Mouse (Mus musculus) lung, postnatal 0 days (tissue): Measurements from ENCODE around the gene Prkce. TPM values are rescaled to one million over a fixed set of nuclear protein-coding genes. Genes with fewer than 3 reads are reported as not detected.

Source experiments
- ATAC-seq: fragments of 200-750 bp; cut with Nextera tagmentation; 2 replicates; pipeline ENCODE4 v1.8.0; 2017; ENCODE audit warnings: moderate library complexity
- DNase-seq: peaks from one replicate; pipeline ENCODE4 v3.0.0-alpha.2; 2016; ENCODE audit warnings: low spot score
- H3K27ac ChIP-seq: fragments of 300-500 bp; sonication (generic); 2 replicates; pipeline ENCODE4 v1.5.1; 2014; ENCODE audit warnings: antibody characterized with exemption, mild to moderate bottlenecking, low read length, mixed read lengths
- H3K27me3 ChIP-seq: fragments of 300-500 bp; sonication (generic); replicated peaks from 2 replicates; pipeline ENCODE4 v1.6.1; 2014; ENCODE audit warnings: low read length, mixed read lengths; ENCODE audit not compliant: insufficient read depth
- H3K36me3 ChIP-seq: fragments of 300-500 bp; sonication (generic); 2 replicates; pipeline ENCODE4 v1.6.1; 2014; ENCODE audit warnings: low read length, mixed read lengths; ENCODE audit not compliant: insufficient read depth
- H3K4me1 ChIP-seq: fragments of 300-500 bp; sonication (generic); 2 replicates; pipeline ENCODE4 v1.6.1; 2014; ENCODE audit warnings: antibody characterized with exemption, low read depth, low read length, mixed read lengths; ENCODE audit not compliant: insufficient read depth
- H3K4me2 ChIP-seq: fragments of 300-500 bp; sonication (generic); replicated peaks from 2 replicates; pipeline ENCODE4 v1.6.1; 2014; ENCODE audit warnings: low read depth, mild to moderate bottlenecking, low read length, moderate library complexity, mixed read lengths
- H3K4me3 ChIP-seq: fragments of 300-500 bp; sonication (generic); 2 replicates; pipeline ENCODE4 v1.5.1; 2014; ENCODE audit warnings: low read depth, low read length
- H3K9ac ChIP-seq: fragments of 300-500 bp; sonication (generic); replicated peaks from 2 replicates; pipeline ENCODE4 v1.6.1; 2014; ENCODE audit warnings: low read depth, mild to moderate bottlenecking
- H3K9me3 ChIP-seq: fragments of 300-500 bp; sonication (generic); 2 replicates; pipeline ENCODE4 v1.6.1; 2016; ENCODE audit warnings: low read length, mixed read lengths
- CTCF ChIP-seq: IDR thresholded peaks from 2 replicates; pipeline ENCODE4 v1.5.1; 2016; ENCODE audit warnings: antibody characterized with exemption, mild to moderate bottlenecking
- EP300 ChIP-seq: IDR thresholded peaks from 2 replicates; pipeline ENCODE4 v1.6.1; 2016; ENCODE audit warnings: antibody characterized with exemption, mild to moderate bottlenecking, control low read depth
- WGBS: fragments of 180-500 bp; shearing (Covaris S2); extraction: QIAGEN DNeasy Blood & Tissue Kit; methylation state at CpG from one replicate; pipeline ENCODE4 v1.1.7; 2014; 5-methylcytosine and 5-hydroxymethylcytosine counted together
- polyA plus RNA-seq: library from polyadenylated mRNA; unstranded; fragments of >200 nt; fragmentation: Nextera tagmentation; extraction: Ambion mirVana; gene quantifications from 2 replicates; pipeline ENCODE4 v1.2.1, GENCODE M21; 2015

Gene Prkce
- polyA plus RNA-seq, 1 experiment from 2014 or later: 10.6 TPM

DNA sequence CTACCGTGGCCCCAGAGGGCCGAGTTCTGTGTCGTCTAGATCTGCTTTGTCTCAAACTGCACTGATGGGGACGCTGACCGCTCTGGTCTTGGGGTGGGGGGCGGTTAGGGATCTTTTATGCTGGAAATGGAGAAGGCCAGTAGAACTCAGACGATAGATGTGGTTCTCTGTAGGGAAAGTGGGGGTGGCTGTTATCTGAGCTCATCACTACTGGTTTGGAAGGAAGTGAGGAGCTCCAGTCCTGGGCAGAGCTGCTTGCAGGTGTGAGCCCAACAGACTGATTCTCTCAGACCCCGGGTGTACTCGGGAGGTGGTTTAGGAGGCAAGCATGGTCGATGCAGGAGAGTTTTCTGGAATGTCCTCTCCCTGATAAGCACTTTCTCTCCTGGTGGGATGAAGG lies 157.7 kb downstream of the Prkce start:
- peaks cover 6% of the 10 kb centered on the region; the same call in 1 of the 2 replicates for H3K4me1 ChIP-seq

DNA sequence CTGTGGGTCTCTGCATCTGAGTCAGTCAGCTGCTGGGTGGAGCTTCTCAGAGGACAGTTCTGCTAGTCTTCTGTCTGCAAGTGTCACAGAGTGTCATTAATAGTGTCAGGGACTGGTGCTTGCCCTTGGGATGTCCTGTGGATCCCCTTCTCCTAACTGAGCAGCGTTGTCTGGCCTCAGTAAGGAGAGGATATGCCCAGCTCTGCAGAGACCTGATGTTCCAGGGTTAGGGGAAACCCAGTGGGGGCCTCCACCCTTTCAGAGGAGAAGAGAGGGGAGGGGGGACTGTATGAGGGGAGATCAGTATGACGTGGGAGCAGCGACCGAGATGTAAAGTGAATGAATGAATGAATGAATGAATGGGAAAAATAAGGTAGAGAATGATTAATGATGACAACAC lies 160.4 kb downstream of the Prkce start:
- DNase-seq (no peak), ATAC-seq (no peak)
- Histone ChIP-seq H3K4me3 (no peak overlapping the region), H3K36me3 (no peaks in the 10 kb centered on the region), H3K9ac (no peak overlapping the region), H3K9me3 (no peaks in the 10 kb centered on the region), H3K27me3 (no peaks in the 10 kb centered on the region), H3K27ac (no peak overlapping the region), H3K4me2 (no peak overlapping the region), H3K4me1 (peaks cover 6% of the 10 kb centered on the region; the same call in 1 of the 2 replicates)
- TF ChIP-seq CTCF (no peak), EP300 (no peak)
- WGBS: 72% methylated on average over 4 of the region's 4 CpGs

More for the DNA sequence above, 157.7 kb downstream of the Prkce start:
- no peak for DNase-seq
- no peak overlapping the region for H3K9ac ChIP-seq
- H3K9me3 ChIP-seq: no peaks in the 10 kb centered on the region
- H3K36me3 ChIP-seq: no peaks in the 10 kb centered on the region
- H3K4me2 ChIP-seq: no peak overlapping the region
- no peak for ATAC-seq
- no peak overlapping the region for H3K27ac ChIP-seq
- TF ChIP-seq EP300 (no peak), CTCF (no peak)
- WGBS: 76% methylated on average over 10 of the region's 10 CpGs
- H3K27me3 ChIP-seq: no peaks in the 10 kb centered on the region
- no peak overlapping the region for H3K4me3 ChIP-seq

DNA sequence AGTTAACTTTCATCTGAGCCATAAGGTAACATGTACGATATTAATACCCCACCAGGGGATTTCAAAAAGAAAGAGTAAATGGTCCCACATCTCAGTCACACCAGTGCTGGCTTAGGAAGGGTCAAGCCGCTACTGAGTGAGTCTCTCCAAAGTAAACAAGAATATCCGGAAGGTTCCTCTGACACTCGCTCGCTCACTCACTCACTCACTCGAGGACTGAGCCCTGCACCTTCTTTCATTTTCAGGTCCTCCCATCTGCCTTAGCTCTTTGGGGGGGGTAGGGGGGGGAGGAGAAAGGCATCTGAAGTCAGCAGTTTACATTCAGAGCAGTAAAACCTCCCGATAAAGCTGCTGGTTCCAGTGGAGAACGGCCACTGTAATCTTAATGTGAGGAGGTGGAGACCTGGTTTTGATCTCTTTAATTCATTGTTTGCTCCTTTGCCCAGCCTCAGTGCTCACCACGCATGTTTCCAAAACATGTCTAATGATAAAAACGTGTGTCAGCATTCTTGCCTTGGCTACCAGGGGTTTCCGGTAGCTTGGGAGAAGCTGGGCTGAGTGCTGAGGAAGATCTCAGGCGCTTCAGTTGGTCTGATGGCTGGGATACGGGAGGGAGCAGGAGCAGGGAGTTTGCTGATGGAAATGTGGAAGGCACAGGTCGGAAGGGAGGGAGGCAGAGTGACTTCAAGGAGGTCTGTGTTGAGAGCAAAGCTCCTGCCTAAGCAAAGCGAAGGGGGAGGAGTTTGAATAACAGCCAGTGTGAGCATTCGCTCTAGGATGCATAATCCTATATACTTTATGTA lies 161.9 kb downstream of the Prkce start:
- 10% methylated on average over 16 of the region's 16 CpGs for WGBS
- Histone ChIP-seq H3K27ac (no peak overlapping the region), H3K9ac (no peak overlapping the region)

DNA sequence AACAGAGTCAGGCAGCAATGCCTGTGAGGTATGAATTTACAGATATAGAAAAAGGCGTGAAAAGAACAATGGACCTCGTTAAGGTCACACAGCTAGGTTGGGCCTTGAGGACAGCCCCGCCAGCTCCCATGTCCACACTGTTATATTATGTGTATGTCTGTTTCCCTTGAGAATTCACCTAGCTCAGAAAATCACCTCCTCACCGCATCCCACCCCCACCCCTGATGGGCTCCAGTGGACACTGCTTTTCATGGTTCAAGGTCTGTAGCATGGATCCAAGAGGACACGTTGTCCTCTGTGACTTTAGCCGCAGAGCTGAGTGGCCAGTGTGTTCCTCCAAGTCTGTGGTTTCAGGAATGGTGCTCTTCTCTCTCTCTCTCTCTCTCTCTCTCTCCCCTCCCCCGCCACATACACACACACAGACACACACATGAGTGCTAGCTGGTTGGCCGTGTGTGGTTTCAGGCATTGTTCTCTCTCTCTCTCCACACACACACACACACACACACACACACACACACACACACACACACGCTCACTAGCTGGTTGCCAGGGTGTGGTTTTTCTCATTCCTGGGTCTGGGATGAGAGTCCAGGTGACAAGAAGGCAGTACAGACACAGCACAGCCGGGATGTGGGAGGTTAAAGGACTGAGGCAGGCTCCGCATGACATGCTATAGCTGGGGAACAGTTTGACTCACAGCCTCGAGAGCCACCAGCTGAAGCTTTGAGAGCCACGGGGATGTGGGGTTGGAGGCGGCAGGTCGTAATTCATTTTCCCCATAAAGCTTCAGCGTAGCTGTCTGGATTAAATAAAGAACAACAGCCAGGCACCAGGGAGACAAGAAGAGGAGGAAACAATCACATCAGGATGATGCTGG lies 162.7 kb downstream of the Prkce start:
- WGBS: 59% methylated on average over 16 of the region's 16 CpGs
- Histone ChIP-seq H3K27ac (no peak overlapping the region), H3K9ac (no peak overlapping the region), H3K9me3 (no peaks in the 10 kb centered on the region), H3K4me1 (peaks cover 6% of the 10 kb centered on the region; the same call in 1 of the 2 replicates), H3K36me3 (no peaks in the 10 kb centered on the region), H3K4me3 (no peak overlapping the region), H3K4me2 (no peak overlapping the region), H3K27me3 (no peaks in the 10 kb centered on the region)
- peak; percentile 13; the same call in 1 of the 2 replicates for ATAC-seq
- TF ChIP-seq EP300 (no peak), CTCF (no peak)
- no peak for DNase-seq

More for the DNA sequence above, 161.9 kb downstream of the Prkce start:
- Histone ChIP-seq H3K4me1 (peaks cover 6% of the 10 kb centered on the region; the same call in 1 of the 2 replicates), H3K9me3 (no peaks in the 10 kb centered on the region), H3K4me3 (peak overlapping the region; percentile 12; the same call in 1 of the 2 replicates), H3K4me2 (peak overlapping the region; percentile 42), H3K36me3 (no peaks in the 10 kb centered on the region), H3K27me3 (no peaks in the 10 kb centered on the region)
- ATAC-seq: peak; percentile 48
- TF ChIP-seq CTCF (no peak), EP300 (no peak)
- peak; percentile 46 for DNase-seq

DNA sequence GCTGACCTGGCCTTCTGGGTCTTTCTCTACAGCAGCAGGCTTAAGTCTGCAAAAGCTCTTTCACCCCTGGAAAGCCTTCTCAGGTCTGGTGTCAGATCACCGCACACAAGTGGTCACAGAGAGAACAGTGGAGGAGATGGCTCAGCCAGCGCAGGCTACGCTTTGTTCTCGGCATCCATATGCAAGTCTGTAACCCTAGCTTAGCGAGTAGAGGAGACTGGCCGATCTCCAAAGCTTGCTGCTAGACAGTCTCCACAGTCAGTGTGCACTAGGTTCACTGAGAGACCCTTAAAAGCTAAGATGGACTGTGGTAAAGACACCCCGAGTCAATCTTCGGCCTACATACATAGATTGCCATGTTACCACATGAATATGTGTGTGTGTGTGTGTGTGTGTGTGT lies 164.2 kb downstream of the Prkce start:
- WGBS: 77% methylated on average over 8 of the region's 8 CpGs
- no peaks in the 10 kb centered on the region for H3K27me3 ChIP-seq
- no peak overlapping the region for H3K4me2 ChIP-seq
- DNase-seq (no peak), ATAC-seq (no peak)
- H3K9me3 ChIP-seq: no peaks in the 10 kb centered on the region
- H3K9ac ChIP-seq: no peak overlapping the region
- peaks cover 9% of the 10 kb centered on the region; the same call in 1 of the 2 replicates for H3K4me1 ChIP-seq
- no peak overlapping the region for H3K27ac ChIP-seq
- no peaks in the 10 kb centered on the region for H3K36me3 ChIP-seq
- TF ChIP-seq CTCF (no peak), EP300 (no peak)
- no peak overlapping the region for H3K4me3 ChIP-seq

DNA sequence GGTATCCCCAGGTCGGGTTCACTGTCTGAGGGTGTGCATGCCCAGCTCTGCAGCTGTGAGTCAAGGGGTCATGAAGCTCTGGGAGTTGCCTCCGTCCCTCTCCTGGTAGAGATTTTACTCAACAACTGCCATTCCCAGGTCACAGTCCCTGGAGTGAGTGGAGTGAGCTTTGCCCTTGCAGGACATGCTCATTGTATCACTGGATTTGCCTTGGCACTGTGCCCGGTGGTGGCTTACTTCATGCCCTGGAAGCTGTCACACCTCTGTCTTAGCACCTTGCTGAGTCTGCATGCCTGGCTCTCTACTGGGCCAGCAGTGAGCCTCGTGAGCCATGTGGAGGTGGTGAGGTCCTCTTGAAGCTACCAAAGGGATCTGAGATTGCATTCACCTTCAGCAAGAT lies 167.4 kb downstream of the Prkce start:
- Histone ChIP-seq H3K36me3 (no peaks in the 10 kb centered on the region), H3K4me2 (no peak overlapping the region), H3K27me3 (no peaks in the 10 kb centered on the region), H3K4me1 (peaks cover 3% of the 10 kb centered on the region; the same call in 1 of the 2 replicates), H3K4me3 (no peak overlapping the region), H3K9ac (no peak overlapping the region), H3K27ac (no peak overlapping the region), H3K9me3 (no peaks in the 10 kb centered on the region)
- TF ChIP-seq CTCF (no peak), EP300 (no peak)
- no peak for ATAC-seq
- peak; percentile 24 for DNase-seq
- WGBS: 62% methylated on average over 4 of the region's 4 CpGs
